Mouse (Mus musculus) MEL (cell line): ENCODE results near the gene Ptpre.

Experiments
- CHD2 ChIP-seq: IDR thresholded peaks from 2 replicates; pipeline ENCODE4 v1.6.1; 2011; ENCODE audit warnings: low read length, improper control_type of control experiment
- CTCF ChIP-seq, 3 experiments: IDR thresholded peaks in 2 of 3; conservative IDR thresholded peaks in 1 of 3; 2 replicates each; pipeline ENCODE4 v1.5.1; 2011 to 2012; ENCODE audit warnings: low read length in 3 of 3, low read depth in 2 of 3, mild to moderate bottlenecking in 2 of 3, improper control_type of control experiment in 1 of 3, inconsistent platforms in 1 of 3, mixed read lengths in 1 of 3, moderate library complexity in 1 of 3; ENCODE audit not compliant: control insufficient read depth in 1 of 3, insufficient read depth in 1 of 3, poor library complexity in 1 of 3, severe bottlenecking in 1 of 3
- JUND ChIP-seq: IDR thresholded peaks from 2 replicates; pipeline ENCODE4 v1.6.1; 2011; ENCODE audit warnings: low read depth, mild to moderate bottlenecking, improper control_type of control experiment, low read length
- SMC3 ChIP-seq: IDR thresholded peaks from 2 replicates; pipeline ENCODE4 v1.6.1; 2011; ENCODE audit warnings: low read depth, low read length, improper control_type of control experiment

- TF ChIP-seq JUND, result no peak
- TF ChIP-seq CTCF (IDR thresholded peaks at IDR 0.05 in 2 of 3, conservative IDR thresholded peaks at IDR 0.05 in 1 of 3; ENCODE audit: control insufficient read depth in 1 of 3, insufficient read depth in 1 of 3, low read depth in 2 of 3, low read length in 3 of 3, poor library complexity in 1 of 3, severe bottlenecking in 1 of 3), result no peak
- TF ChIP-seq SMC3, result no peak
- TF ChIP-seq CHD2, result no peak
Observed at GRCm38 (mm10) chr7:135510431-135510830, 26.9 kb upstream of the Ptpre start.
